Mouse (Mus musculus): Measurements from ENCODE around the gene Cfc1. TPM values are rescaled to one million over a fixed set of nuclear protein-coding genes. Genes with fewer than 3 reads are reported as not detected.

The Cfc1 gene
- polyA plus RNA-seq, 1 experiment from 2014 or later: 0.60 TPM

- Histone ChIP-seq H3K9ac (ENCODE audit: low read depth, low read length) (no peak overlapping the region), H3K27ac (ENCODE audit: low read length) (no peak overlapping the region), H3K27me3 (ENCODE audit: control insufficient read depth, insufficient read depth, low read depth, low read length) (no peaks in the 10 kb centered on the region), H3K36me3 (ENCODE audit: control insufficient read depth, insufficient read depth, low read length) (no peaks in the 10 kb centered on the region), H3K9me3 (replicated peaks; ENCODE audit: control insufficient read depth, low read length, poor library complexity, severe bottlenecking) (0 out of 2 replicates have a peak, but pooled peaks cover under 1% of the 10 kb centered on the region), H3K4me3 (ENCODE audit: low read depth, low read length) (no peak overlapping the region), H3K4me1 (ENCODE audit: control insufficient read depth, insufficient read depth, low read length) (no peaks in the 10 kb centered on the region), H3K4me2 (ENCODE audit: low read length) (no peak overlapping the region)
- ATAC-seq: no peak
- 91% methylated on average over 2 of the region's 2 CpGs for WGBS
Measured at GRCm38 (mm10) chr1:34569876-34570275, 34.4 kb downstream of the Cfc1 start.

- Histone ChIP-seq H3K4me2 (ENCODE audit: low read length) (no peak overlapping the region), H3K9ac (ENCODE audit: low read depth, low read length) (no peak overlapping the region), H3K27ac (ENCODE audit: low read length) (no peak overlapping the region), H3K36me3 (ENCODE audit: control insufficient read depth, insufficient read depth, low read length) (no peaks in the 10 kb centered on the region), H3K4me1 (ENCODE audit: control insufficient read depth, insufficient read depth, low read length) (no peaks in the 10 kb centered on the region), H3K4me3 (ENCODE audit: low read depth, low read length) (no peak overlapping the region), H3K9me3 (replicated peaks; ENCODE audit: control insufficient read depth, low read length, poor library complexity, severe bottlenecking) (no peaks in the 10 kb centered on the region), H3K27me3 (ENCODE audit: control insufficient read depth, insufficient read depth, low read depth, low read length) (no peaks in the 10 kb centered on the region)
- no peak for ATAC-seq
- WGBS: 66% methylated on average over 6 of the region's 6 CpGs
Measured at GRCm38 (mm10) chr1:34571431-34571830, 36.0 kb downstream of the Cfc1 start.

GRCm38 (mm10) chr1:34573221-34573620 is 37.8 kb downstream of the Cfc1 start:
- H3K27ac ChIP-seq (ENCODE audit: low read length): no peak overlapping the region
- WGBS: 82% methylated on average over 6 of the region's 6 CpGs
- no peaks in the 10 kb centered on the region; the same call in 1 of the 2 replicates for H3K27me3 ChIP-seq (ENCODE audit: control insufficient read depth, insufficient read depth, low read depth, low read length)

GRCm38 (mm10) chr1:34578851-34579781 is 43.7 kb downstream of the Cfc1 start, which contains the start of gene Amer3:
Gene Amer3, plus strand, starts transcription at chr1:34579657.
- WGBS: under 1% methylated on average over 37 of the region's 53 CpGs
- Histone ChIP-seq H3K9ac (ENCODE audit: low read depth, low read length) (peak within 1 kb of the TSS; percentile 91), H3K4me1 (ENCODE audit: control insufficient read depth, insufficient read depth, low read length) (peaks cover 31% of the 10 kb centered on the region), H3K27ac (ENCODE audit: low read length) (peak within 1 kb of the TSS; percentile 95), H3K9me3 (replicated peaks; ENCODE audit: control insufficient read depth, low read length, poor library complexity, severe bottlenecking) (no peaks in the 10 kb centered on the region), H3K36me3 (ENCODE audit: control insufficient read depth, insufficient read depth, low read length) (no peaks in the 10 kb centered on the region), H3K4me3 (ENCODE audit: low read depth, low read length) (peak within 1 kb of the TSS; percentile 69), H3K4me2 (ENCODE audit: low read length) (peak within 1 kb of the TSS; percentile 92), H3K27me3 (ENCODE audit: control insufficient read depth, insufficient read depth, low read depth, low read length) (no peaks in the 10 kb centered on the region; the same call in 1 of the 2 replicates)
- peak; percentile 95 for ATAC-seq

More at GRCm38 (mm10) chr1:34573221-34573620, 37.8 kb downstream of the Cfc1 start:
- ATAC-seq: no peak
- Histone ChIP-seq H3K9me3 (replicated peaks; ENCODE audit: control insufficient read depth, low read length, poor library complexity, severe bottlenecking) (no peaks in the 10 kb centered on the region), H3K4me2 (ENCODE audit: low read length) (no peak overlapping the region), H3K9ac (ENCODE audit: low read depth, low read length) (no peak overlapping the region), H3K4me1 (ENCODE audit: control insufficient read depth, insufficient read depth, low read length) (no peaks in the 10 kb centered on the region), H3K4me3 (ENCODE audit: low read depth, low read length) (no peak overlapping the region), H3K36me3 (ENCODE audit: control insufficient read depth, insufficient read depth, low read length) (no peaks in the 10 kb centered on the region)

- Histone ChIP-seq H3K9ac (ENCODE audit: low read depth, low read length) (peak overlapping the region; percentile 91), H3K4me2 (ENCODE audit: low read length) (peak overlapping the region; percentile 92), H3K36me3 (ENCODE audit: control insufficient read depth, insufficient read depth, low read length) (no peaks in the 10 kb centered on the region), H3K9me3 (replicated peaks; ENCODE audit: control insufficient read depth, low read length, poor library complexity, severe bottlenecking) (no peaks in the 10 kb centered on the region), H3K4me3 (ENCODE audit: low read depth, low read length) (peak overlapping the region; percentile 69), H3K4me1 (ENCODE audit: control insufficient read depth, insufficient read depth, low read length) (peaks cover 34% of the 10 kb centered on the region), H3K27me3 (ENCODE audit: control insufficient read depth, insufficient read depth, low read depth, low read length) (no peaks in the 10 kb centered on the region; the same call in 1 of the 2 replicates), H3K27ac (ENCODE audit: low read length) (peak overlapping the region; percentile 95)
- WGBS: under 1% methylated on average over 18 of the region's 18 CpGs
- ATAC-seq: peak; percentile 73
Measured at GRCm38 (mm10) chr1:34579782-34580356, 44.4 kb downstream of the Cfc1 start.

GRCm38 (mm10) chr1:34582218-34582617 is 46.8 kb downstream of the Cfc1 start:
- Histone ChIP-seq H3K4me3 (ENCODE audit: low read depth, low read length) (0 out of 2 replicates have a peak overlapping the region, but pooled peaks have one; percentile 5), H3K36me3 (ENCODE audit: control insufficient read depth, insufficient read depth, low read length) (peaks cover 8% of the 10 kb centered on the region; the same call in 1 of the 2 replicates), H3K4me1 (ENCODE audit: control insufficient read depth, insufficient read depth, low read length) (peaks cover 34% of the 10 kb centered on the region), H3K27me3 (ENCODE audit: control insufficient read depth, insufficient read depth, low read depth, low read length) (no peaks in the 10 kb centered on the region; the same call in 1 of the 2 replicates), H3K27ac (ENCODE audit: low read length) (no peak overlapping the region), H3K9me3 (replicated peaks; ENCODE audit: control insufficient read depth, low read length, poor library complexity, severe bottlenecking) (no peaks in the 10 kb centered on the region), H3K9ac (ENCODE audit: low read depth, low read length) (no peak overlapping the region; the same call in 1 of the 2 replicates), H3K4me2 (ENCODE audit: low read length) (peak overlapping the region; percentile 39)
- WGBS: 57% methylated on average over 6 of the region's 6 CpGs
- no peak for ATAC-seq

- H3K4me2 ChIP-seq (ENCODE audit: low read length): no peak overlapping the region
- 12% methylated on average over 4 of the region's 4 CpGs for WGBS
- no peak overlapping the region for H3K27ac ChIP-seq (ENCODE audit: low read length)
Measured at GRCm38 (mm10) chr1:34583821-34584263, 48.4 kb downstream of the Cfc1 start.

GRCm38 (mm10) chr1:34584736-34585135 is 49.3 kb downstream of the Cfc1 start:
- Histone ChIP-seq H3K27me3 (ENCODE audit: control insufficient read depth, insufficient read depth, low read depth, low read length) (no peaks in the 10 kb centered on the region), H3K27ac (ENCODE audit: low read length) (no peak overlapping the region), H3K36me3 (ENCODE audit: control insufficient read depth, insufficient read depth, low read length) (peaks cover 28% of the 10 kb centered on the region), H3K9me3 (replicated peaks; ENCODE audit: control insufficient read depth, low read length, poor library complexity, severe bottlenecking) (no peaks in the 10 kb centered on the region), H3K9ac (ENCODE audit: low read depth, low read length) (no peak overlapping the region), H3K4me3 (ENCODE audit: low read depth, low read length) (no peak overlapping the region), H3K4me2 (ENCODE audit: low read length) (no peak overlapping the region), H3K4me1 (ENCODE audit: control insufficient read depth, insufficient read depth, low read length) (peaks cover 30% of the 10 kb centered on the region)
- 80% methylated on average over 4 of the region's 4 CpGs for WGBS
- no peak for ATAC-seq

More at GRCm38 (mm10) chr1:34583821-34584263, 48.4 kb downstream of the Cfc1 start:
- peak; percentile 46 for ATAC-seq
- no peaks in the 10 kb centered on the region for H3K9me3 ChIP-seq (replicated peaks; ENCODE audit: control insufficient read depth, low read length, poor library complexity, severe bottlenecking)
- peaks cover 22% of the 10 kb centered on the region for H3K36me3 ChIP-seq (ENCODE audit: control insufficient read depth, insufficient read depth, low read length)
- H3K4me3 ChIP-seq (ENCODE audit: low read depth, low read length): no peak overlapping the region
- no peaks in the 10 kb centered on the region for H3K27me3 ChIP-seq (ENCODE audit: control insufficient read depth, insufficient read depth, low read depth, low read length)
- H3K9ac ChIP-seq (ENCODE audit: low read depth, low read length): no peak overlapping the region
- H3K4me1 ChIP-seq (ENCODE audit: control insufficient read depth, insufficient read depth, low read length): peaks cover 30% of the 10 kb centered on the region

Data from midbrain, embryonic 16.5 days (tissue).